ENCODE assay signal across 31 mouse cellular contexts in genomic region chr3:116656184-116656965, GRCm38 (mm10). TPM values are rescaled to one million over a fixed set of nuclear protein-coding genes. Genes with fewer than 3 reads are reported as not detected.
DNase-seq lines count a peak whose midpoint lies in the region; ATAC-seq and TF ChIP-seq lines count a peak whose summit lies in the region.
"Had no signal": no experiment of that assay in that cellular context is flagged by ENCODE, and none has a peak within 500 bp of the region (broad histone marks: within the 10 kb centered on the region; RNA-seq: fewer than 3 reads in every experiment).

No protein-coding gene starts in this region.

- ATAC-seq in lung, postnatal 0 days = no peak
- ATAC-seq in activated CD4-positive, CD25-positive, alpha-beta regulatory T cell, adult 4 months = peak; percentile 55
- ATAC-seq in monocyte, adult 5-6 weeks (replicated peaks; ENCODE audit: insufficient number of reproducible peaks, low FRiP score, low TSS enrichment, poor library complexity, severe bottlenecking) = no peak
- ATAC-seq in frontal cortex, adult (ENCODE audit: low TSS enrichment) = no peak
- ATAC-seq: forebrain, embryonic 15.5 days; hindbrain, postnatal 0 days; midbrain, embryonic 15.5 days had no signal

- TF ChIP-seq CTCF in lung, postnatal 0 days (IDR thresholded peaks at IDR 0.05) = no peak
- no peak for TF ChIP-seq CTCF in E14TG2a.4 (conservative IDR thresholded peaks at IDR 0.05; ENCODE audit: low read length)

- H3K4me2 ChIP-seq in lung, postnatal 0 days (replicated peaks; ENCODE audit: low read depth, low read length) = no peak overlapping the region
- H3K4me2 ChIP-seq: embryonic facial prominence, embryonic 15.5 days; forebrain, embryonic 15.5 days; liver, embryonic 15.5 days; lung, embryonic 15.5 days; midbrain, embryonic 15.5 days; stomach, embryonic 15.5 days had no signal

- no peak overlapping the region for H3K27ac ChIP-seq in lung, postnatal 0 days (ENCODE audit: low read length)
- H3K27ac ChIP-seq: embryonic facial prominence, embryonic 15.5 days; forebrain, embryonic 15.5 days; hindbrain, postnatal 0 days; kidney, postnatal 0 days; limb, embryonic 10.5 days; liver, embryonic 15.5 days; lung, embryonic 15.5 days; macrophage; midbrain, embryonic 15.5 days; stomach, embryonic 15.5 days had no signal

- H3K9me3 ChIP-seq in lung, postnatal 0 days (ENCODE audit: low read length) = no peaks in the 10 kb centered on the region
- no peaks in the 10 kb centered on the region for H3K9me3 ChIP-seq in E14TG2a.4 (ENCODE audit: low read length)
- H3K9me3 ChIP-seq: embryonic facial prominence, embryonic 15.5 days; forebrain, embryonic 15.5 days; limb, embryonic 10.5 days; liver, embryonic 15.5 days; lung, embryonic 15.5 days; midbrain, embryonic 15.5 days; stomach, embryonic 15.5 days had no signal

- no peak overlapping the region for H3K4me3 ChIP-seq in lung, postnatal 0 days (ENCODE audit: low read depth, low read length)
- H3K4me3 ChIP-seq in E14TG2a.4 (replicated peaks; ENCODE audit: low read length) = peak overlapping the region; percentile 33
- H3K4me3 ChIP-seq: embryonic facial prominence, embryonic 15.5 days; forebrain, embryonic 15.5 days; limb, embryonic 10.5 days; liver, embryonic 15.5 days; lung, embryonic 15.5 days; midbrain, embryonic 15.5 days; myocyte; stomach, embryonic 15.5 days had no signal

- H3K4me1 ChIP-seq in lung, postnatal 0 days (ENCODE audit: insufficient read depth, low read depth, low read length) = peaks cover 14% of the 10 kb centered on the region; the same call in 1 of the 2 replicates
- peaks cover 90% of the 10 kb centered on the region for H3K4me1 ChIP-seq in E14TG2a.4 (replicated peaks; ENCODE audit: low read depth, low read length)

- no peak overlapping the region for H3K9ac ChIP-seq in lung, postnatal 0 days (replicated peaks; ENCODE audit: low read depth)
- H3K9ac ChIP-seq: embryonic facial prominence, embryonic 15.5 days; forebrain, embryonic 15.5 days; liver, embryonic 15.5 days; lung, embryonic 15.5 days; midbrain, embryonic 15.5 days; stomach, embryonic 15.5 days had no signal

- DNase-seq in lung, postnatal 0 days (ENCODE audit: low spot score) = peak; percentile 31
- no peak for DNase-seq in lung, postnatal 25 days (ENCODE audit: low spot score)
- no peak for DNase-seq in cerebellum, postnatal 10 days
- DNase-seq: adrenal gland, postnatal 14 days; cerebellum, adult 9-10 months; gastrocnemius, postnatal 14 days; heart, postnatal 10 days; kidney, adult 18-20 months; liver; right cerebral cortex, adult 18-20 months; right cerebral cortex, postnatal 4 days; thymus, postnatal 36 days had no signal

- 58% methylated on average over 7 of the region's 7 CpGs for WGBS in lung, postnatal 0 days

- TF ChIP-seq EP300 in lung, postnatal 0 days (IDR thresholded peaks at IDR 0.05) = no peak

- H3K36me3 ChIP-seq in lung, postnatal 0 days (ENCODE audit: insufficient read depth, low read length) = no peaks in the 10 kb centered on the region
- H3K36me3 ChIP-seq in E14TG2a.4 (ENCODE audit: insufficient read depth, low read length) = peaks cover 16% of the 10 kb centered on the region
- H3K36me3 ChIP-seq: embryonic facial prominence, embryonic 15.5 days; forebrain, embryonic 15.5 days; liver, embryonic 15.5 days; lung, embryonic 15.5 days; midbrain, embryonic 15.5 days; stomach, embryonic 15.5 days had no signal

- H3K27me3 ChIP-seq in lung, postnatal 0 days (replicated peaks; ENCODE audit: insufficient read depth, low read length) = no peaks in the 10 kb centered on the region
- no peaks in the 10 kb centered on the region for H3K27me3 ChIP-seq in E14TG2a.4 (ENCODE audit: insufficient read depth, low read length)
- H3K27me3 ChIP-seq: embryonic facial prominence, embryonic 15.5 days; forebrain, embryonic 15.5 days; liver, embryonic 15.5 days; lung, embryonic 15.5 days; midbrain, embryonic 15.5 days; stomach, embryonic 15.5 days had no signal

RNA-seq across cellular contexts. Expression of gene Mfsd14a, which starts 6.1 kb away (rescaled TPM):
- polyA plus RNA-seq in lung, postnatal 0 days (2015; fragmentation: Nextera tagmentation; extraction: Ambion mirVana) = 70.4 and 73.4 TPM in 2 replicates
- 10 to 100 TPM; 85.1 to 91.0 TPM for polyA plus RNA-seq in activated CD4-positive, CD25-positive, alpha-beta regulatory T cell, adult 4 months (2017; shearing (Covaris generic))
- 99.6 to 106 TPM (median 102 TPM) in 3 replicates for total RNA-seq in monocyte, adult 5-6 weeks (2017)

RNA-seq across cellular contexts. Expression of gene Gm43191, which starts 24.7 kb away (rescaled TPM):
- polyA plus RNA-seq in lung, postnatal 0 days (2015; fragmentation: Nextera tagmentation; extraction: Ambion mirVana) = not detected in 2 replicates
- polyA plus RNA-seq in activated CD4-positive, CD25-positive, alpha-beta regulatory T cell, adult 4 months (2017; shearing (Covaris generic)) = not detected
- not detected in 3 replicates for total RNA-seq in monocyte, adult 5-6 weeks (2017)
- total RNA-seq: adrenal gland, postnatal 14 days; common myeloid progenitor, adult 5-6 weeks; gastrocnemius, postnatal 14 days; hindbrain, postnatal 0 days had no signal
- polyA plus RNA-seq: embryonic facial prominence, embryonic 15.5 days; hindbrain, embryonic 11.5 days; hindbrain, postnatal 0 days; kidney, postnatal 0 days; large intestine, adult 2 months; limb, embryonic 10.5 days; liver, embryonic 15.5 days; lung, embryonic 15.5 days; macrophage; midbrain, embryonic 15.5 days; myocyte; neural tube, embryonic 14.5 days; stomach, embryonic 15.5 days had no signal

RNA-seq across cellular contexts. Expression of gene Trmt13, which starts 42.0 kb away (rescaled TPM):
- polyA plus RNA-seq in lung, postnatal 0 days (2015; fragmentation: Nextera tagmentation; extraction: Ambion mirVana) = 15.0 and 17.0 TPM in 2 replicates
- polyA plus RNA-seq in activated CD4-positive, CD25-positive, alpha-beta regulatory T cell, adult 4 months (2017; shearing (Covaris generic)) = 10 to 100 TPM; 31.3 TPM
- total RNA-seq in monocyte, adult 5-6 weeks (2017) = 56.2 to 58.5 TPM (median 58.1 TPM) in 3 replicates

RNA-seq across cellular contexts. Expression of gene Slc35a3, which starts 56.3 kb away (rescaled TPM):
- 10.0 TPM in 2 replicates for polyA plus RNA-seq in lung, postnatal 0 days (2015; fragmentation: Nextera tagmentation; extraction: Ambion mirVana)
- polyA plus RNA-seq in activated CD4-positive, CD25-positive, alpha-beta regulatory T cell, adult 4 months (2017; shearing (Covaris generic)) = 1 to 10 TPM; 5.4 to 7.7 TPM
- total RNA-seq in monocyte, adult 5-6 weeks (2017) = 59.2 to 79.8 TPM (median 73.4 TPM) in 3 replicates
